9 mouse cellular contexts compared by ENCODE assay signal in the genomic region with DNA sequence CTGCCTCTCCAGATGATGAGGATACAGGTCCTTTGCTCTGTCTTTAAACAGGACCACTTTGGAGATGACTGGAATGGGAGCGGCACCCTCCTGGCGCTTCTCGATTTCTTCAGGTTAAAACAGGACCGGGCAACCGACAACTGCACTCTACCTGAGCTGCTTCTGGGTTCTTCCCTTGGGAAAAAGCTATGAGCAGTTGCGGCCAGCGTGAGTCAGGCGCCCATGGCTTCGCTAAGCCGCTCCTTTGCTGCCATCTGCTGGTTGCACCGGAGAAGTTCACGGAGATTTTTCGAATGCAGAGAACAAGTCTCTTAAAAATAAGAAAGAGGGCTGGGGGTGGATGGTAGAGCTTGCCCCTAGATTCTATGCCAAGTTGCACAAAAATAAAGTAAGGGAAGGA. TPM values are rescaled to one million over a fixed set of nuclear protein-coding genes. Genes with fewer than 3 reads are reported as not detected.
DNase-seq lines count a peak whose midpoint lies in the region; ATAC-seq and TF ChIP-seq lines count a peak whose summit lies in the region.
"Had no signal": no experiment of that assay in that cellular context is flagged by ENCODE, and none has a peak within 500 bp of the region (broad histone marks: within the 10 kb centered on the region; RNA-seq: fewer than 3 reads in every experiment).

No protein-coding gene starts in this region.

- ATAC-seq in forebrain, embryonic 13.5 days, result no peak
- ATAC-seq in lung, postnatal 0 days, result peak; percentile 37; the same call in 1 of the 2 replicates

- H3K27me3 ChIP-seq in forebrain, embryonic 10.5 days (ENCODE audit: poor library complexity, severe bottlenecking), result peaks cover 99% of the 10 kb centered on the region
- peaks cover 81% of the 10 kb centered on the region for H3K27me3 ChIP-seq in forebrain, embryonic 13.5 days
- peaks cover 11% of the 10 kb centered on the region for H3K27me3 ChIP-seq in lung, postnatal 0 days (replicated peaks; ENCODE audit: insufficient read depth, low read length)
- H3K27me3 ChIP-seq in small intestine, adult 2 months (ENCODE audit: control insufficient read depth, insufficient read depth, low read length), result no peaks in the 10 kb centered on the region

- H3K4me1 ChIP-seq in forebrain, embryonic 10.5 days, result peaks cover 58% of the 10 kb centered on the region
- peaks cover 13% of the 10 kb centered on the region for H3K4me1 ChIP-seq in forebrain, embryonic 13.5 days
- no peaks in the 10 kb centered on the region; the same call in 1 of the 2 replicates for H3K4me1 ChIP-seq in lung, postnatal 0 days (ENCODE audit: insufficient read depth, low read depth, low read length)
- peaks cover 8% of the 10 kb centered on the region for H3K4me1 ChIP-seq in small intestine, adult 2 months (ENCODE audit: control insufficient read depth, insufficient read depth, insufficient read length, low read length)

- H3K4me2 ChIP-seq in forebrain, embryonic 13.5 days, result no peak overlapping the region
- H3K4me2 ChIP-seq in lung, postnatal 0 days (replicated peaks; ENCODE audit: low read depth, low read length), result no peak overlapping the region
- H3K4me2 ChIP-seq: lung, embryonic 15.5 days had no signal

- intact Hi-C loops in gastrocnemius, postnatal 36 days (cut with DNase I), result loop anchor here (2.0 kb wide), 2 partner anchors 910 to 918 kb away; no protein-coding TSS in a partner anchor

- no peak overlapping the region for H3K27ac ChIP-seq in forebrain, embryonic 10.5 days
- no peak overlapping the region for H3K27ac ChIP-seq in forebrain, embryonic 13.5 days
- H3K27ac ChIP-seq in layer of hippocampus, adult 2 months, result no peak overlapping the region
- H3K27ac ChIP-seq in lung, postnatal 0 days (ENCODE audit: low read length), result no peak overlapping the region
- H3K27ac ChIP-seq in small intestine, adult 2 months (ENCODE audit: insufficient read depth, low read depth, low read length), result no peak overlapping the region
- H3K27ac ChIP-seq: lung, embryonic 15.5 days had no signal

- peak; percentile 95 for TF ChIP-seq CTCF in layer of hippocampus, adult 2 months (conservative IDR thresholded peaks at IDR 0.05)
- peak; percentile 90 for TF ChIP-seq CTCF in lung, postnatal 0 days (IDR thresholded peaks at IDR 0.05)
- peak; percentile 86 for TF ChIP-seq CTCF in small intestine, adult 2 months (IDR thresholded peaks at IDR 0.05; ENCODE audit: extremely low read depth, insufficient read length, insufficient replicate concordance, low read depth, low read length)

- no peak overlapping the region for H3K9ac ChIP-seq in forebrain, embryonic 13.5 days
- H3K9ac ChIP-seq in lung, postnatal 0 days (replicated peaks; ENCODE audit: low read depth), result no peak overlapping the region
- H3K9ac ChIP-seq: lung, embryonic 15.5 days had no signal

- H3K36me3 ChIP-seq in forebrain, embryonic 10.5 days (replicated peaks), result no peaks in the 10 kb centered on the region
- H3K36me3 ChIP-seq in forebrain, embryonic 13.5 days (ENCODE audit: poor library complexity, severe bottlenecking), result no peaks in the 10 kb centered on the region
- H3K36me3 ChIP-seq in lung, postnatal 0 days (ENCODE audit: insufficient read depth, low read length), result no peaks in the 10 kb centered on the region
- no peaks in the 10 kb centered on the region for H3K36me3 ChIP-seq in small intestine, adult 2 months (ENCODE audit: control insufficient read depth, insufficient read depth, low read length)
- H3K36me3 ChIP-seq: lung, embryonic 15.5 days had no signal

- no peak for TF ChIP-seq EP300 in lung, postnatal 0 days (IDR thresholded peaks at IDR 0.05)

- DNase-seq in forebrain, embryonic 10.5 days (ENCODE audit: extremely low spot score, low spot score), result peak; percentile 79
- DNase-seq in MN1 (ENCODE audit: low spot score), result peak; percentile 86
- peak; percentile 77 to 86 for DNase-seq in cerebellum, postnatal 25 days
- DNase-seq in gastrocnemius, postnatal 36 days, result peak; percentile 58 to 62
- peak; percentile 57 to 82 for DNase-seq in layer of hippocampus, adult 2 months (ENCODE audit: low spot score in 2 of 2)
- DNase-seq in lung, postnatal 0 days (ENCODE audit: low spot score), result peak; percentile 78

- TF ChIP-seq POLR2A in small intestine, adult 2 months (IDR thresholded peaks at IDR 0.05; ENCODE audit: low read depth, low read length), result no peak

- no peak overlapping the region for H3K4me3 ChIP-seq in forebrain, embryonic 10.5 days
- no peak overlapping the region for H3K4me3 ChIP-seq in forebrain, embryonic 13.5 days
- no peak overlapping the region for H3K4me3 ChIP-seq in layer of hippocampus, adult 2 months
- no peak overlapping the region for H3K4me3 ChIP-seq in lung, postnatal 0 days (ENCODE audit: low read depth, low read length)
- H3K4me3 ChIP-seq in small intestine, adult 2 months (ENCODE audit: low read depth, low read length), result peak overlapping the region; percentile 26
- H3K4me3 ChIP-seq: lung, embryonic 15.5 days had no signal

- H3K9me3 ChIP-seq in forebrain, embryonic 10.5 days, result no peaks in the 10 kb centered on the region
- H3K9me3 ChIP-seq in forebrain, embryonic 13.5 days (replicated peaks), result no peaks in the 10 kb centered on the region
- H3K9me3 ChIP-seq in lung, postnatal 0 days (ENCODE audit: low read length), result no peaks in the 10 kb centered on the region
- H3K9me3 ChIP-seq: lung, embryonic 15.5 days had no signal

- 1% methylated on average over 13 of the region's 13 CpGs for WGBS in forebrain, embryonic 10.5 days
- 2% methylated on average over 13 of the region's 13 CpGs for WGBS in forebrain, embryonic 13.5 days
- under 1% methylated on average over 13 of the region's 13 CpGs for WGBS in lung, postnatal 0 days
- 1% methylated on average over 13 of the region's 13 CpGs for WGBS in small intestine, adult 2 months

RNA-seq across cellular contexts. Expression of a gene that starts 20.6 kb away (rescaled TPM):
- 10.6 and 13.9 TPM in 2 replicates for polyA plus RNA-seq in forebrain, embryonic 10.5 days (2016; fragmentation: Nextera tagmentation; extraction: Ambion mirVana)
- 1.4 and 1.7 TPM in 2 replicates for polyA plus RNA-seq in forebrain, embryonic 13.5 days (2015; fragmentation: Nextera tagmentation; extraction: Ambion mirVana)
- total RNA-seq in gastrocnemius, postnatal 36 days (2021), result 1 to 10 TPM; 2.6 to 4.4 TPM
- total RNA-seq in layer of hippocampus, adult 2 months (2021), result 1 to 10 TPM; 3.5 to 3.6 TPM
- polyA plus RNA-seq in lung, postnatal 0 days (2015; fragmentation: Nextera tagmentation; extraction: Ambion mirVana), result 44.7 and 54.8 TPM in 2 replicates
- polyA plus RNA-seq in small intestine, adult 2 months (2012; rRNA removed), result 251 and 672 TPM in 2 replicates
